Mouse (Mus musculus) lung, postnatal 4 days (tissue): Measurements from ENCODE around the gene Kcnk16.

Source experiments
- DNase-seq, 2 experiments: peaks; one replicate each; pipeline ENCODE4 v3.0.0; 2021

Gene Kcnk16

DNA sequence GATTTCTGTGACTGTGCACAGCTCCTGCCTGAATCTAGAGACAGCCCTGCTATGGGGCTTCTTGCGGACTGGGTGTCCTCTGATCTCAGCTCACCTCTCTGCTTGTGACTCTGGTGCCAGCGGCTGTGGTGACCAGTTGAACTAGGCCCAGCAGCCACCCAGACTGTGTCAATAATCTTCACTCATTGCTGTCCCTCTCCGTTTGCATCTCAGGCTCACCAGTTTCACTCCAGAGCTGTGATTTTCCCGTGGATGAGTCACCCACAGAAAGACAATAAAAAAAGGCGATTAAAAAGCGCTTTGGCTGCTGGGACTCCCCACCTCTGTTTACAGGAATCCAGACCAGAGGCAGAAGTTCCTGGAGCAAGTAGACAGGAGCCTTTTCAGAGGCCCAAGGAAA, 39.6 kb downstream of the Kcnk16 start:
- DNase-seq = no peak

DNA sequence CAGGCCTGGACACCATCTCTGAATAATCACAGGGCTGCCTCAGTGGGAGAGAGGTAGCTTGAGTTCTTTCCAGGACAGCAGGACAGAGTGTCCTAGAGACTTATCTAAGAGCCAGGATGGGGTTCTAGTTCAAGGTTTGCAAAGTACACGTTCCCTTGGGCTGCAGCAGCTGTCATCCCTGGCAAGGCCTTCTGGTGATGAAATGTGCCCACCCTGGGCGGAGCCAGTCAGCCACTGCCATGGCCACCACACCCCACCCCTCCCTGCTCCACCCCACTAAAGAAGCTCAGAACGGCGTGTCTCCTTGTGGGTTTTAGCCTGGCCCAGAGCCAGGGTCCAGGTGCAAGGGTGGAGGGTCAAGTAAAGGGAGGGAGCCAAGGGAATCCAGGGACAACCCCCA, 40.7 kb downstream of the Kcnk16 start:
- DNase-seq = peak in 1 of 2 experiments; percentile 29

DNA sequence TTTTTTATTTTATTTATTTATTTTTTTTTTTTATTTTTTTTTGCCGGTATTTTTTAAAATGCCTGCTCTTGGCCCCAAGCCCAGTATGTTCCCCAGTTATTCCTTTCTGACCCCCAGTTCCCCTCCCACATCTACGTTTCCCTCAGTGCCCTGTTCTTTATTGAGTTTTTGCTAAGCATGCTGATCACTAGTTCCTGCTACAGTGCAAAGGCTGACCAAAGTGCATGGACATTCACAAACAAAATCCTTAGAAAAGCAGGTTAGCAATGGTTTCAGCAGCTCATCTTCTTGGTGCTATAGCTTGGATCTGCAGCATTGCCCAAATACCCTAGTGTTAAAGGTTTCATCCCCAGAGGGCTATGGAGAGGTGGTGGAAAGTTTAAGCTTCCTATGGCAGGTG, 42.0 kb downstream of the Kcnk16 start:
- DNase-seq = no peak

DNA sequence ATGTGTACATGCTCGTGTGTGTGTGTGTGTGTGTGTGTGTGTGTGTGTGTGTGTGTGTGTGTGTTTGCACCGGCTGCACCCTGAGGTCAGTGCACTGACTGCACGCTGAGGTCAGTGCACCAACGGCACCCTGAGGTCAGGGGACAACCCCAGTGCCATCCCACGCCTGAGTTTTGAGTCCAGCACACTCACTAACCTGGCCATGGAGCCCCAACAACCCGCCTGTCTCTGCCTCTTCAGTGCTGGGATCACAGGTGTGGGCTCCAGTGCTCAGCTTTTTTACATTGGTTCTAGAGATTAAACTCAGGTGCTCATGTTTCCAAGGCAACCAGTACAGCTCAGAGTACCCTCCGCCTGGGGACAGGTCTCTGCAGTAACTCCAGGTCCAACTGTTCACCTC, 42.5 kb downstream of the Kcnk16 start:
- no peak for DNase-seq

DNA sequence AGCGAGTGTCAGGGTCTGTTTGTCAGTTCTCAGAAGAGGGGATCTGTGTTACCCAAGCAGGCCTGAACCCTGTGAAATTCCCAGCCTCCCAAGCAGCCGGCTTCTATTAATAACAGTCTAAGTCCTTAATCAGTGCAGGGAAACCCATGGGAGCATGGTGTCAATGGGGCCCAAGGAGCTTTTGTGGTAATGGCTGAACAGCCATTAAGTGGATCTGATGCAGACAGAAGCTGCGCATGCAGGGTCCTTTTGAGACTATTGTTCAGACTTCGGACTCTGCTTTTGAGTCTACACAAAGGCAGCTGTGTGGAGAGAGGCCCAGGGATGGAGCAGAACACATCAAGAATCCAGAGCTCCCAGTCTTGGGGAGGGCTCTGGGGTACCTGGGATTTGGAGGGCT, 43.5 kb downstream of the Kcnk16 start:
- DNase-seq = no peak

DNA sequence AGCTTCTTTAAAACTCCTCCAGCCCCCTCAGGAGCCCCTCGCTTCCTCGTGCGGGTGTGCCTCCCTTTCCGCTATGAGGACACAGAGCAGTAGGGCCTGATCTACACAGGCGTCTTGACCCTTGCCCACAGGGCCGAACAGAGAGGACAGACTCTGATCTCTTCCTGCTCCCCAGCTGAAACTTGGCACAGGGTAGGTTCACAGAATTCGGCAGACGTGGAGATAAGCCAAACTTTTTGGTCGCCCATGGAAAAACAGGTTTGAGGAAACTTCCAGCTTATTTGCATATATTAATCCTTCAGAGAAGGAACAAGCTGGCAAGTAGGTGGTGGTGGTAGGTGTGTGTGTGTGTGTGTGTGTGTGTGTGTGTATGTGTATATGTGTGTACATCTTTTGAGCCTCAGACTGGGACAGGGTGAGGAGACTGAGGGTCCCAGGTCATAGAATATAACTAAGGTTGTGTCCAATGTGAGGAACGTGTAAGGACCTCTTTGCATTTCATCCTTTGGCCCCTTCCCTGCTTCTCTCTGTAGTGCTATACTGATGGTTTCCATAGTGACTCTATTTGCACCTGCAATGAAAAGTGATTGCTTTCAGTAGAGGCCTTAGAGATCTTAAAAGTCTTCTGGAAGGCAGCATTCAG, 44.3 kb downstream of the Kcnk16 start:
- no peak for DNase-seq

DNA sequence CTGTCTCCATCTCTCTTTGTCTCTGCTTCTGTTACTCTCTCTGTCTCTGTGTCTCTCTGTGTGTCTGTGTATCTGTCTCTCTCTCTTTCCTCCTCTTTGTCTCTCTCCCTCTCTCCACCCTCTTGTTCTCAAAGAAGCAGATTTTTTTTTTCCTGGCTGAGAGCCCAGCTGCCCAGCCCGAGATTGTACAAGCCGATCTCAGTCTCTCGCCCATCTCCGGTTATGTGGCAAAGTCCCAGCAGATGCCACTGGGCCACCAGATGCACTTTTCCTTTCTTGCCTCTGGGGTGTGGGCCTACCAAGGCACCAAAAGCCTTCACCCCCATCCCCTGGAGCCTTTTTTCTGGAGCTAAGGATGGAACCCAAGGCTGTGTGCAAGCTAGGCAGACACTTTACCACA, 44.8 kb downstream of the Kcnk16 start:
- DNase-seq = peak in 1 of 2 experiments; percentile 29

DNA sequence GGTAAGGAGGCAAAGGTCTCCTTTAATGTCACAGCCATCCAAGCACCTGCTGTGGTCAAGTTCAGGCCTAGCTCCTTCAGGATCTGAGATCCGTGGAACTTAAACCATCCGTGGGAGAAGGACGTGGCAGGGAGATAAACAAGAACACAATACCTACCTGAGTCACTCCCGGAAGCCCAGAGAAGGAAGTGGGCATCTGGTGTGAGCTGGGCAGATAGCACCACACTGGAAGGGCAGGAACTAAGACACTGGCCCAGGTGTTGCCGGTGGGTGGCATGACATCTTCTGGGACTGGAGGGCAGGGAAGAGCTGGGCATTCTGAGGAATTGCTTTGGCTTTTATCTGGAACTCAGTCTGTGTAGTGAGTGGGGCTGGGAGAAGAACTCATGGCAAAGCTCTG, 45.7 kb downstream of the Kcnk16 start:
- no peak for DNase-seq

DNA sequence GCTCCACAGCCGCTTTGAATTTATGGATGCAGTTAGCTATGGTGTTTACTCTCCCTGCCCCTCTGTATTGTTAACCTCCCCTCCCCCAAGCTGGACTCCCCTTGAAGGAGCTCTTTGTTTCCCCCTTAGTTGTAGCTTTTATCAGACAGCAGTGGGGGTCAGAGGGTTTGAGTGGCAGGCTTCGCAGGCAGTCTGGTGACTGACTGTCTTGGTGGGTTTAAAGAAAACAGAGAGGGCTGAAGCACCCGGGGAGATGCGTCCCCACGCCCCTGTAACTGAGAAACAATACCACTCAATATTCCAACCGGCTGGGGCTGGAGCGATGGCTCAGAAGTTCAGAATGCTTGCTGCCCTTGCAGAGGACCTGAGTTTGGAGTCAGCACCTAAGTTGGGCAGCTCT, 47.9 kb downstream of the Kcnk16 start:
- no peak for DNase-seq

DNA sequence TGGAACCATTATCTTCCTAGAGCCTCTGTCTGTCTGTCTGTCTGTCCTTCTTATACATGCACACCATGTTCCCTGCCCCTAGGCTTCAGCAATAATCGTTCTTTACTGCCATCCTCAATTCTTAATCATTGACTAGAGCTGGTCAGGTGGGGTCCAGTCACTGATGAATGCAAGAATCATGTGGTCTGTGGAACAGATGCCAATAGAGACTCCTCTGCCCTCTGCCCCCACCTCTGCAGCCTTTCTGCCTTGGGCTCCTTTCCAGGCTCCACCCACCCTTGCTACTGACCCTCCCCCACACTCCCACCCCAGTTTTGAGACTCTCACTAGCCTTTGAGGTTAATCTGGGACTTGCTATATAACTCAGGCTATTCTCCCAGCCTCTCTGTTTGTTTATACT, 49.1 kb downstream of the Kcnk16 start:
- DNase-seq = no peak

DNA sequence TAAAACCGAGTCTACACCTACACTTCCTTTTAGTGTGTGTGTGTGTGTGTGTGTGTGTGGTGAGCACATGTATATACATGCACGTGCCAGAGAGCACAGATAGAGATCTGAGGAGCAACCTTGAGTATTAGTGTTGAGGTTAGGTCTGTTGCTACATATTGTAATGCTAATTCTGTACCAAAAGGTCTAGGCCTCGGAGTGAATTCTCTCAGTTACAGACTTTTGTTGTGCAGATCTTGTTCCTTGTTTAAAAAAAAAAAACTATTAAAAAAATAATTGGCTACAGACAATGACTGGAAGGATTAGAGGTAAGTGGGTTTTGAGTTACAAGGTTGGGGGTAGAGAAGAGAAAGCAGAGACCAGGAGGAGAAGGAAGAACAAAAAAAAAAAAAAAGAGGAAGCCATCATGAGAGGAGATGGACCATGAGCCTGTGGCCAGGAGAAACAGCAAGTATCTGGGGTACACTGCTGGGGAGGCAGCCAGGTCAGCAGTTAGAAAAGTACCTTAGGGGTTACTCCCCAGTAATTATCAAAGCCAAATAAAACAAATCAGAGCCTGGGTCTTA, 51.6 kb downstream of the Kcnk16 start:
- DNase-seq = no peak

DNA sequence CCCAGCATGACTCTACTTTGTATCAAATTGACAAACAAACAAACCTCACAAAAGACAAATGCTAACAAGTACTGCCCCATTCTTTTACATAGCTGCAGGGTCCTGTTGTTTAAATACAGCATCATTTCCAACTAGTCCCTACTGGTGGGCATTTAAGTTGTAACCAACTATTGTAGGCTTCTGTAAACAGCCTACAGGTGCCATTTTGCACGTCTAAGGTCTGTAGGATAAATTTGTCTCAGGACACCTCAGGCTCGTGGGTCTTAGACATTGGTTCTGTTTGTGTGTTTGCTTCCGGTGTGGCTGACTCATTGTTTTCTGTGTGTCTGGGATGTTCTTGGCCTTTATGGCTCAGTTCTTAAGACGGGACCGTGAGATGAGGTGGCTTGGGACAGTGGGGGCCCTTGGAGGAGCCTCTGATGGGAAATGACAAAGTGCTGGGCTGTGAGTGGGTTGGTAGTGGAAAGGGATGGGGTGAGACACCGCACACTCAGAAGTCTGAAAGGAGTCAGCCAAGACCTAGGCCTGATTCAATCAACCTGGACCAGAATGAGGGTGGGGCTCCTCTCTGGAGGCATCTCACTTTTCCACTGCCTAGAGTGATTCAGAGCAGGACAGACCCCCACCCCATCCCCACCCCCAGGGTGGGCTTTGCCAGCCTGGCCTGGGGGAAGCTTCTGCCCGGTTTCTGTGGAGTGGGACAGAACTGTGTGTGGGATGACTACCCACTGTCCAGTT, 52.3 kb downstream of the Kcnk16 start:
- no peak for DNase-seq

DNA sequence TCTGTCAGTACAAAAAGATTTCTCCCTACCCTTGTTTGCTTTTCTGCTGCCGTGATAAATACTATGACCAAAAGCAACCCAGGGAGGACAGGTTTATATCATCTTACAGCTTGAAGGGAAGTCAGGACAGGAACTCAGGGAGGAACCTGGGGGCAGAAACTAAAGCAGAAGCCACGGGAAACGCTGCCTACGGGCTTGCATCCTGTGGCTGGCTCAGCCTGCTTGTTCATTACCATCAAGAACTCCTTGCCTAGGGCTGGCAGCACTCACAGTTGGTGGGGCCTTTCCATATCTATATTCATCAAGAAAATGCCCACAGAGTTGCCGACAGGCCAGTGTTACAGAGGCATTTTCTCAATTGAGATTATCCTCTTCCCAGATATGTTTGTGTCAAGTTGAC, 53.2 kb downstream of the Kcnk16 start:
- no peak for DNase-seq

DNA sequence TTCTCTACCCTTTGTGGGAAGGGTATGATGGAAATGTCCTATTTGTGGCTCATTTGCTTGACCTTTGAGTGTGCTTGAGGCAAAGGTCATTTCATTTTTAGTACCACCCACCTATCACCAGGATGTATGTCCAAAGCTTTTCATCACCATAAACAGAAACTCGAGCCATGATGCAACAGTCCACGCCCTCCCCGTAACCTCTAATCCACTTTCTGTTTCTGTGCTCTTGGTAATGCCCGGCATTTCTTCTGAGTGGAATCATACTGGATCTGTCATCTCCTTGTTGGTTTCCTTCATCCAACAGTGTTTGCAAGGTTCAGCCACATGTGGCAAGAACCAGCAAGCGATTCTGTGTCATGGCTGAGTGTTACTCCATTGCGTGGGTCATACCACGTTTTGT, 54.9 kb downstream of the Kcnk16 start:
- DNase-seq = no peak

DNA sequence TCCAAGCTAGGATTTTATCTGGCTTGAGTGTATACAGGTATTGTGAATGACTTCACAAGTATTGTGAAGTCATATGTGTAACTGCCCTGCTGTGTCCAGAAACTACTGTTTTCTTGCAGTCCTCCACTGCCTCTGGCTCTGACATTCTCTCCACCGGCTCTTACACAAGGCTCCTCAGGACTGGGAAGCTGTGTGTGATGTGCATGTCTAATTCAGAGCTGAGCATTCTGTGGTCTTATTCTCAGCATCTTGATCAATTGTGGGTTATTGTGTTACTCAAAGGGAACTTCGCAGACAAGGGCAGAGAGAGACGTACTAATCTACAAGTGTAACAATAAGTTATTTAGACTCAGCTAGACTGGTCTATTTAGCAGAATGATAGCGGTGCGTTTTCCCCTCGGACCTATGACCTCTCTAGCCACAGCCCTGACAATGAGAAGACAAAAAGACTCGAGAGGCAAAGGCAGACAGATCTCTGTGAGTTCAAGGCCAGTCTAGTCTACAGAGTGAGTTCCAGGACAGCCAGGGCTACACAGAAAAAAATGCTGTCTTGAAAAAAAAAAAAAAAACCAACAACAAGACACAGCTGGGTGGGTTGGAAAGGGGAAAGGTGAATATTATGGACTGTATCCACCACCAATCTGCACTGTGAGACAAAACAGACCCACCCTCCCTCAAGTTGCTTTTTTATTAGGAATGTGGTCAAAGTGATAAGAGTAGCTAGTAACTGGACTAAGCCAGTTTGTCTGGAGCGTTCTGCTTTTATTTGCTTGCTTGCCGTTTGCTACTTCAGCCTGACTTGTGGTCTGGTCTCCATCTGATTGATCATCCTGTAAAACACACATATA, 57.0 kb downstream of the Kcnk16 start:
- DNase-seq = no peak
